Mouse (Mus musculus) Patski (cell line): ENCODE measurements at regions not wholly inside any gene's neighbourhood (a gene's known extent, or its start where the extent isn't known, plus 50 kb on each side); places are given as distances from the start of the nearest gene placed in this dataset.

ENCODE experiments used
- ATAC-seq: fragments of 100-300 bp; one replicate; pipeline ENCODE4 v1.8.0; 2021
- CTCF ChIA-PET: fragments of 350-600 bp; sonication (Branson Sonifier 250); formaldehyde crosslinking; loops from one replicate; lab custom pipeline; 2022; ENCODE audit warnings: inconsistent platforms; lab: Charles Lee
- POLR2A ChIA-PET: fragments of 350-600 bp; sonication (Branson Sonifier 250); formaldehyde crosslinking; loops from one replicate; lab custom pipeline; 2022; ENCODE audit warnings: antibody characterized with exemption, inconsistent platforms; lab: Charles Lee
- DNase-seq: peaks from one replicate; pipeline ENCODE4 v3.0.0-alpha.2; 2011; ENCODE audit warnings: low read depth, low spot score
- H3K27me3 ChIP-seq: fragments of 371-371 bp; one replicate; pipeline ENCODE4 v1.5.1; 2021
- CTCF ChIP-seq: fragments of 100-300 bp; IDR thresholded peaks from one replicate; pipeline ENCODE4 v1.5.1; 2021
- in situ Hi-C: fragments of 300-500 bp; cut with MboI; formaldehyde crosslinking; loops from 3 replicates; pipeline ENCODE4 v1.11.1; 2018; ENCODE audit warnings: low pct_unique_long_range_greater_than_20kb, mixed read lengths

DNA sequence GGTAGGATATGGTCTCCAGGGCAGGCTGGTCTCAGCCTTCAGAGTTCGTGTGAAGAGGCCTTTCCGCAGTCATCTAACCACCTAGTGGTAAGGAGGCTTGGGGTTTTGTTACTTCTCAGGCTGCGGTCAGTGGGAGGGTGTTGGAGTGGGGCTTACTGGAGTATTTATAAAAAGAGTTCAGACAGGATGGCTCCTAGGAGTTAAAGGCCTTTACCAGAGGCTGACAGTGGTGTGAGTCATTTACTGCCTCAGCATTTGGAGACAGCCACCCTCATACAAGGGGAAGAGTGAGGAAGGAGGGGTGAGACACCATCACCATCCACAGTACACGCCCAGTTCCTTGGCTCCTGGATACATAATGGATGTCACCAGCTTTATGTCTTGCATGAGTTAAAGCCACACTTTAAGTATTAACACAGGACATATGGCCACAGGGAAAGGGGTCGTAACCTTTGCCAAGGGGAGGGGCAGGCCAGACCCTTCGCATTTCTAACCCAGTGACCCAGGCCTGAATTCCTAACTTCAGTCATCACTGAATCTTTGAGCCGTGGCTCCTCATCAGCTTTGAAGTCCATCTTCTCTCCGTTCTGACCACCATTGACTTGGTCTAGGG is 81.2 kb upstream of the Basp1 start:
- ChIA-PET POLR2A (interaction anchor here (0.6 kb wide), 1 partner anchor 39 kb away, joined by 4 read pairs; no protein-coding TSS in a partner anchor), CTCF (interaction anchor here (2.8 kb wide), 1 partner anchor 14 kb away, joined by 7 read pairs; no protein-coding TSS in a partner anchor)
- DNase-seq (no peak), ATAC-seq (peak; percentile 65)
- no peak for TF ChIP-seq CTCF
- in situ Hi-C loops, result no loop called here
- H3K27me3 ChIP-seq, result no peaks in the 10 kb centered on the region

DNA sequence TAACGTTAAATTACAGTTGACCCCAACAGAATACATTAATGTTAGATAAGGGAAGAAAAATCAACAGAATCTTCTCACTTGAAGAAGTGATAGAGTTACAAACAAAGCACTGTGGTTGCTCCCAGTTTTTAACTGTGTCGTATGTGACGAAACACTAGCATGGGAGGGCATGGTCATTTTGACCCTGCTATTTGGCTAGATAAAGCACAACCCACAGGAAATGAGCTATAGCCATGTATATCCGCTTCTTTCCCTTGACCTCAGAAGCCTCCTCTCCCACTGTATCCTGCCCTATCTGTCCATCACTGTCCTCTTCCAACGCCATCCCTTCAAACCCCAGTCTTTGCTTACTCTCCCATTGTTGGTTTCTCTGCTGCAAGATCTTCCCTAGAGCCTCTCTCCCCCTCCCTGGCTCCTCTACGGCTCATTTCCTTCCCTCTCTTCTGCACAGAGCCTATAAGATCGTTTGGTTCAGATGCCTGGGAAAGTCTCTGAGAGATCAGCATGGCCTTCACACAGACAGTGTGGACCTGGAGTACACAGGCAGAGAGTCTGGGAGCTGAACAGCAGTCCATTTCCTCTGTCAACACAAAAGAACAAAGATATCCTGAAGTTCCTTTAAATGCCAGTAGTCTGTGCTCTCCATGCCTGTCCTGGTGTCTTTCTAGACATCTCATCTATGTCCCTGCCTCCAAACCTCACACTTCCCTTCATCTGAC is 82.5 kb upstream of the Basp1 start:
- no peaks in the 10 kb centered on the region for H3K27me3 ChIP-seq
- ChIA-PET CTCF (interaction anchor here (2.8 kb wide), 1 partner anchor 13 kb away, joined by 7 read pairs; no protein-coding TSS in a partner anchor), POLR2A (interaction anchor here (0.6 kb wide), 1 partner anchor 143 kb away, joined by 3 read pairs; no protein-coding TSS in a partner anchor)
- in situ Hi-C loops, result no loop called here
- TF ChIP-seq CTCF, result no peak
- DNase-seq (no peak), ATAC-seq (no peak)

DNA sequence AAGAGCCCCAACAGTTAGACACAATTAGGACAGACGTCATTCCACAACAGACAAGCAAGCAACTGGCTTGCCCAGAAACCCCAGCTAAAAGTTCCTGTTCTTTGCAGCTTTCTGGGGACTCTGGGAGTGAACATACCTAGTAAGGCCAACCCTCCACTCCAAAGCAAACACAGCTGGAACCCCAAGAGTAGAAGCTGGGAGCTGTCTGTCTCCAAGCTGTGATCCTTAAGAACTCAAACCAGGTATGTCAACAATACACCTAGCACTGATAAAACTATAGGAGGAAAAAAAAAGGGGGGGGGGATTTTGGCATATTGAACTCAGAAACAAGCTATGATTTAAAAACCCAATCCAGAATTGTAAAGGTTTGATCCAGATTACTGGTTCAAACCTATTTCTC is 84.2 kb upstream of the Basp1 start:
- H3K27me3 ChIP-seq, result no peaks in the 10 kb centered on the region
- no peak for TF ChIP-seq CTCF
- DNase-seq (no peak), ATAC-seq (no peak)
- in situ Hi-C loops, result no loop called here
- CTCF ChIA-PET, result interaction anchor here (0.9 to 2.8 kb wide), 3 partner anchors 9 to 12 kb away, joined by 3 to 7 read pairs (median 5); no protein-coding TSS in a partner anchor
- POLR2A ChIA-PET, result no interaction called here

DNA sequence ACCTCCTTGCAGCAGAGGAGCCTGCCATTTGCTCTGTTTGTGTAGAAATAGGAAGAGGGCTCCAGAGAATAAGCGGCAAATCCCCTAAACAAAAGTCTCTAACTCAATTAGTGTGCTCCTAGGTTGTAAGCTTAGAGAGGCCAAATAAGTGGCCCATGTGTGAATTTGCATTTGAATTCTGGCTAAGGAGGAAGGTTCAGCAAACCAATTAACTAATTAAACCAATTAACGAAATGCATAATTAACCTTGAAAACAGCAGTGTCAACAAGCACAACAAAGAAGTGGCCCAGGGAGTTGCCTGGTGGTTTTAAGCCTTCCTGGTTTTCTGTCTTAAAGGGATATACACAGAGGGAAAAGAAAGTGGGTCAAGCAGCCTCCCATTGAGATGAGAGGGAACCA is 84.9 kb upstream of the Basp1 start:
- CTCF ChIA-PET, result interaction anchor here (0.8 kb wide), 1 partner anchor 28 kb away, joined by 3 read pairs; no protein-coding TSS in a partner anchor
- in situ Hi-C loops, result no loop called here

DNA sequence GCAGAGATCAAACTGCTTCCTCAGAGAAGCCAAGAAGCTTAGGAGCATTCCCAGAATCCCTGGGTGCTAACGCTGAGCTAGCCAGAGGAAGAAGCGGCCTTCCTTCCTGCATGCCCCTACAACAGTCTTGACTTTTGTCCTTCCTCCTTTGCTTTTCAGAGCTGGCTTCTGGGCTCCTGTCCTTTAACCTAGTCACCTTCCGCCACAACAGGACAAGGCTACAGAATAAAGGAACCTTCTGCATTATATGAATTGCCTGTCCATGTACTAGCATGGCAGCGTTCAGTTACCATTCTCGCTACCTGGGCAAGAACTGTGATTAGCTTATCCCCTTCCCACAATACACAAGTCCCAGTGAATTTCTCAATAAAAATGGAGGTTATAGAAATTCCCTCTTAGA is 88.9 kb upstream of the Basp1 start:
- no peak for TF ChIP-seq CTCF
- no peak for ATAC-seq

More for the DNA sequence above, 84.9 kb upstream of the Basp1 start:
- POLR2A ChIA-PET, result no interaction called here
- DNase-seq (no peak), ATAC-seq (no peak)
- TF ChIP-seq CTCF, result no peak
- H3K27me3 ChIP-seq, result no peaks in the 10 kb centered on the region

DNA sequence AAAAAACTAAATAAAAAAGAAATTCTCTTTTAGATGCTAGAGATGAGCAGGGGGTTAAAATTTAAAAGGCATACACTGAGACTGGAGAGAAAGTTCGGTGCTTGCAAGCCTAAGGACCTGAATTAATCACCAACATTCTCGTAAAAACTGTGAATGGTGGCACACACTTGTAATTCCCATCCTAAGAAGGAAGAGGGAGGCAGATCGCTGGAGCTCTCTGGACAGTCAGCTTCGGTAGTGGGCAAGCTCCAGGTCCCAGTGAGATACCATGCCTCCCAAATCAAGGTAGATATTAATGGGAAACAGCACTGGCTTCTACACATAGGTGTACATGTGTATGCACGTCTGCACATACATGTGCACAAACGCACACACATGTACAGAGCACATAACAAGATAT is 89.5 kb upstream of the Basp1 start:
- TF ChIP-seq CTCF, result no peak
- ATAC-seq, result no peak
- no peaks in the 10 kb centered on the region for H3K27me3 ChIP-seq
- ChIA-PET CTCF (interaction anchor here (1.2 kb wide), 1 partner anchor 9 kb away, joined by 3 read pairs; no protein-coding TSS in a partner anchor), POLR2A (no interaction called here)
- no peak for DNase-seq
- in situ Hi-C loops, result no loop called here

More for the DNA sequence above, 88.9 kb upstream of the Basp1 start:
- CTCF ChIA-PET, result interaction anchor here (1.2 kb wide), 1 partner anchor 9 kb away, joined by 3 read pairs; no protein-coding TSS in a partner anchor
- no peak for DNase-seq
- no peaks in the 10 kb centered on the region for H3K27me3 ChIP-seq
- POLR2A ChIA-PET, result interaction anchor here (0.6 kb wide), 1 partner anchor 127 kb away, joined by 3 read pairs; no protein-coding TSS in a partner anchor
- in situ Hi-C loops, result no loop called here

DNA sequence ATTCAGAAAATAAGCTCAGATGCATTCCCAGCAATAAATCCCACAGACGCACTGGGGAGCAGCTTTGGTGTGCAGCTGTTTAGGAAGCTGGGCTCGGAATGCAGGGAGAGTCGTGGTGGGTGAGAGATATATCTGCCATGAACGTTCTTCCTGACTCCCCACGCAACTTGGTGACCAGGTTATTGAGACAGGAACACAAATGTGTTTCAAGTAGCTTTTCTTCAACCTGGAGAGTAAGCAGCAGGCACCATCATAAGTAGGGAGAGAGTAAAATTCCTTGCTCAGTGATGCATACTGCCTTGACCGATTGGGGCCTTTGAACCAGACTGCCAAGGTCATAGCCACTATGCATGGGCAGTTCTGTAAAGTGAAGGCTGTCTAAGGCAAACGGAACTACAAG is 95.6 kb upstream of the Basp1 start:
- no peak for TF ChIP-seq CTCF
- ChIA-PET CTCF (interaction anchor here (0.7 to 2.4 kb wide), 3 partner anchors 13 to 56 kb away, joined by 3 to 7 read pairs (median 3); no protein-coding TSS in a partner anchor), POLR2A (no interaction called here)
- DNase-seq (no peak), ATAC-seq (peak; percentile 74)
- in situ Hi-C loops, result no loop called here
- H3K27me3 ChIP-seq, result no peaks in the 10 kb centered on the region

DNA sequence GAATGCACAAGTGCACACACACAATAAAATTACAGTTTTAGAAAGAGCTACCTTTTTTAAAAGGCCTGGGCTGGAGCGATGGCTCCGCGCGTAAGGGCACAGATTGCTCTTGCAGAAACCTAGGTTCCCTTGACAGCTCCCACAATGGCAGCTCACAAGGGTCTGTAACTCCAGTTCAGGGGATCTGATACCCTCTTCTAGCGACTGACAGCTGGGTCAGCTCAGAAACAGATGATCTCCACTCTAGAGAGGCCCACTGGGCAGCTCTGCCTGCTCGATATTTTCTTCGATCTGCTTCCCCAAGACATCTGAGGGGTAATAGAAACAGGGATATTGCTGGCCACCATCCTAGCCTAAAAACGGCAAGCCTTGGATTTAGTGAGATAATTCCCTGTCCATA is 96.0 kb upstream of the Basp1 start:
- no peaks in the 10 kb centered on the region for H3K27me3 ChIP-seq
- ChIA-PET CTCF (interaction anchor here (0.7 to 2.4 kb wide), 4 partner anchors 13 to 55 kb away, joined by 3 to 7 read pairs (median 3); no protein-coding TSS in a partner anchor), POLR2A (interaction anchor here (0.5 kb wide), 1 partner anchor 35 kb away, joined by 3 read pairs; no protein-coding TSS in a partner anchor)
- no peak for TF ChIP-seq CTCF
- in situ Hi-C loops, result no loop called here
- ATAC-seq (no peak), DNase-seq (no peak)

DNA sequence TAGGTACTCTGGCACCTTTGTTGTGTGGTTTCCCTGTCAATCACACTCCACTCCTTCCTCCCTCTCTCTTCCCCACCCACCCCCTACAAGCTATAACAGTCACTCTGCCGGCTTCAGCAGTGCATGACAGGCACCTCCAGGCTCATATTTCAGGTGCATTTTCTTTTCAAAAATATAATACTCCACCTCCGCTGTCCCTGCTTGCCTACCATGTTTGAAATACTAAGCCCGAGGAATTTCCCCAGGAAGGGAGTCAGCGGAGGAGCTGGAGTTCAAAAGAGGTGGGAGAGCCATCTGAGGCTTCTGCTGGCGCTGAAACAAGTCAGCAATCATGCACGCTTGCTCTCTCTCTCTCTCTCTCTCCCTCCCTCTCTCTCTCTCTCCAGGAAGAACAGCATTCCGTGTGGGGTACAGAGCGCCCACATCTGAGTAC is 96.5 kb upstream of the Basp1 start:
- CTCF ChIA-PET, result interaction anchor here (0.8 to 2.4 kb wide), 2 partner anchors 14 to 50 kb away, joined by 3 to 7 read pairs; no protein-coding TSS in a partner anchor
- ATAC-seq (peak; percentile 24), DNase-seq (no peak)
- no peaks in the 10 kb centered on the region for H3K27me3 ChIP-seq
- POLR2A ChIA-PET, result interaction anchor here (0.5 kb wide), 1 partner anchor 34 kb away, joined by 3 read pairs; no protein-coding TSS in a partner anchor
- in situ Hi-C loops, result no loop called here
- TF ChIP-seq CTCF, result no peak
